Mouse (Mus musculus) liver, postnatal 0 days (tissue): ENCODE measurements around the gene Cyp8b1. TPM values are rescaled to one million over a fixed set of nuclear protein-coding genes. Genes with fewer than 3 reads are reported as not detected.
A peak's percentile ranks its signal among the peaks of the same experiment; 100 is the strongest.

Source experiments
- ATAC-seq: fragments of 200-750 bp; cut with Nextera tagmentation; 2 replicates; pipeline ENCODE4 v1.8.0; 2017; ENCODE audit warnings: mild to moderate bottlenecking, moderate library complexity
- DNase-seq: peaks from one replicate; pipeline ENCODE4 v3.0.0-alpha.2; 2016
- H3K27ac ChIP-seq: fragments of 300-500 bp; sonication (generic); 2 replicates; pipeline ENCODE4 v1.5.1; 2014; ENCODE audit warnings: antibody characterized with exemption, moderate library complexity, mild to moderate bottlenecking, low read depth
- H3K27me3 ChIP-seq: fragments of 300-500 bp; sonication (generic); 2 replicates; pipeline ENCODE4 v1.6.1; 2014; ENCODE audit warnings: low read length, control low read depth, mixed read lengths; ENCODE audit not compliant: insufficient read depth
- H3K36me3 ChIP-seq: fragments of 300-500 bp; sonication (generic); replicated peaks from 2 replicates; pipeline ENCODE4 v1.6.1; 2014; ENCODE audit warnings: mild to moderate bottlenecking, control low read depth, low read length, moderate library complexity, mixed read lengths; ENCODE audit not compliant: insufficient read depth
- H3K4me1 ChIP-seq: fragments of 300-500 bp; sonication (generic); 2 replicates; pipeline ENCODE4 v1.6.1; 2014; ENCODE audit warnings: antibody characterized with exemption, mild to moderate bottlenecking, control low read depth; ENCODE audit not compliant: insufficient read depth
- H3K4me2 ChIP-seq: fragments of 300-500 bp; sonication (generic); 2 replicates; pipeline ENCODE4 v1.6.1; 2014; ENCODE audit warnings: low read depth, mild to moderate bottlenecking, low read length, moderate library complexity, mixed read lengths
- H3K4me3 ChIP-seq: fragments of 300-500 bp; sonication (generic); 2 replicates; pipeline ENCODE4 v1.5.1; 2014; ENCODE audit warnings: low read depth, low read length
- H3K9ac ChIP-seq: fragments of 300-500 bp; sonication (generic); replicated peaks from 2 replicates; pipeline ENCODE4 v1.6.1; 2014; ENCODE audit warnings: mild to moderate bottlenecking, moderate library complexity
- H3K9me3 ChIP-seq: fragments of 300-500 bp; sonication (generic); 2 replicates; pipeline ENCODE4 v1.6.1; 2016; ENCODE audit warnings: mild to moderate bottlenecking, control low read depth, low read length, mixed read lengths
- CTCF ChIP-seq: sonication (generic); IDR thresholded peaks from 2 replicates; pipeline ENCODE4 v1.5.1; 2016; ENCODE audit warnings: antibody characterized with exemption, low read depth
- EP300 ChIP-seq: IDR thresholded peaks from 2 replicates; pipeline ENCODE4 v1.6.1; 2016; ENCODE audit warnings: antibody characterized with exemption, low read depth, mild to moderate bottlenecking
- WGBS: fragments of 180-500 bp; shearing (Covaris S2); extraction: QIAGEN DNeasy Blood & Tissue Kit; methylation state at CpG from one replicate; pipeline ENCODE4 v1.1.7; 2014; ENCODE audit not compliant: insufficient replicate concordance; 5-methylcytosine and 5-hydroxymethylcytosine counted together
- polyA plus RNA-seq: library from polyadenylated mRNA; unstranded; fragments of >200 nt; fragmentation: Nextera tagmentation; extraction: Ambion mirVana; gene quantifications from 2 replicates; pipeline ENCODE4 v1.2.1, GENCODE M21; 2015

Gene Cyp8b1
- polyA plus RNA-seq, 1 experiment from 2014 or later = 144 TPM

- WGBS = 80% methylated on average over 12 of the region's 12 CpGs
- Histone ChIP-seq H3K9ac (no peak overlapping the region), H3K4me3 (no peak overlapping the region), H3K27me3 (no peaks in the 10 kb centered on the region), H3K4me2 (no peak overlapping the region), H3K36me3 (no peaks in the 10 kb centered on the region), H3K27ac (no peak overlapping the region), H3K4me1 (peaks cover 23% of the 10 kb centered on the region), H3K9me3 (no peaks in the 10 kb centered on the region)
- no peak for DNase-seq
- ATAC-seq = no peak
- TF ChIP-seq EP300 (no peak), CTCF (no peak)
Measured at GRCm38 (mm10) chr9:121892057-121892687, 23.9 kb downstream of the Cyp8b1 start.

- no peaks in the 10 kb centered on the region for H3K36me3 ChIP-seq
- peaks cover 19% of the 10 kb centered on the region for H3K4me1 ChIP-seq
- 72% methylated on average over 9 of the region's 9 CpGs for WGBS
- no peak overlapping the region for H3K27ac ChIP-seq
- ATAC-seq (no peak), DNase-seq (no peak)
- no peak overlapping the region for H3K4me2 ChIP-seq
- no peak overlapping the region for H3K4me3 ChIP-seq
- no peaks in the 10 kb centered on the region for H3K9me3 ChIP-seq
- no peak overlapping the region for H3K9ac ChIP-seq
- no peaks in the 10 kb centered on the region for H3K27me3 ChIP-seq
- no peak for TF ChIP-seq CTCF
- TF ChIP-seq EP300 = no peak
Measured at GRCm38 (mm10) chr9:121891301-121891700, 24.8 kb downstream of the Cyp8b1 start.

- peak; percentile 71 for ATAC-seq
Measured at GRCm38 (mm10) chr9:121890441-121890941, 25.6 kb downstream of the Cyp8b1 start.

GRCm38 (mm10) chr9:121889927-121890440, 26.1 kb downstream of the Cyp8b1 start:
- Histone ChIP-seq H3K36me3 (no peaks in the 10 kb centered on the region), H3K9ac (no peak overlapping the region), H3K4me3 (no peak overlapping the region), H3K27ac (peak overlapping the region; percentile 89), H3K4me2 (no peak overlapping the region), H3K27me3 (no peaks in the 10 kb centered on the region), H3K4me1 (peaks cover 15% of the 10 kb centered on the region), H3K9me3 (no peaks in the 10 kb centered on the region)
- peak; percentile 90 for ATAC-seq
- TF ChIP-seq CTCF (no peak), EP300 (no peak)
- DNase-seq = no peak
- WGBS = 48% methylated on average over 4 of the region's 4 CpGs

More at GRCm38 (mm10) chr9:121890441-121890941, 25.6 kb downstream of the Cyp8b1 start:
- Histone ChIP-seq H3K9ac (no peak overlapping the region), H3K9me3 (no peaks in the 10 kb centered on the region), H3K4me2 (no peak overlapping the region), H3K27ac (peak overlapping the region; percentile 89), H3K4me1 (peaks cover 15% of the 10 kb centered on the region), H3K36me3 (no peaks in the 10 kb centered on the region), H3K4me3 (no peak overlapping the region), H3K27me3 (no peaks in the 10 kb centered on the region)
- TF ChIP-seq EP300 = no peak
- TF ChIP-seq CTCF = no peak
- DNase-seq = peak; percentile 60
- 29% methylated on average over 18 of the region's 18 CpGs for WGBS

GRCm38 (mm10) chr9:121882015-121882457, 34.1 kb downstream of the Cyp8b1 start:
- peak overlapping the region; percentile 63 for H3K27ac ChIP-seq
- peak; percentile 79 for ATAC-seq

GRCm38 (mm10) chr9:121881301-121881700, 34.8 kb downstream of the Cyp8b1 start:
- ATAC-seq (no peak), DNase-seq (no peak)
- H3K9me3 ChIP-seq = no peaks in the 10 kb centered on the region
- peaks cover 5% of the 10 kb centered on the region; the same call in 1 of the 2 replicates for H3K4me1 ChIP-seq
- no peak overlapping the region for H3K4me2 ChIP-seq
- H3K36me3 ChIP-seq = no peaks in the 10 kb centered on the region
- peak overlapping the region; percentile 63 for H3K27ac ChIP-seq
- WGBS = 58% methylated on average over 6 of the region's 6 CpGs
- H3K27me3 ChIP-seq = no peaks in the 10 kb centered on the region
- H3K4me3 ChIP-seq = no peak overlapping the region
- no peak for TF ChIP-seq EP300
- TF ChIP-seq CTCF = peak; percentile 38
- no peak overlapping the region for H3K9ac ChIP-seq

More at GRCm38 (mm10) chr9:121882015-121882457, 34.1 kb downstream of the Cyp8b1 start:
- Histone ChIP-seq H3K4me3 (no peak overlapping the region), H3K9ac (no peak overlapping the region), H3K36me3 (no peaks in the 10 kb centered on the region), H3K27me3 (no peaks in the 10 kb centered on the region), H3K4me1 (peaks cover 5% of the 10 kb centered on the region; the same call in 1 of the 2 replicates), H3K4me2 (no peak overlapping the region), H3K9me3 (no peaks in the 10 kb centered on the region)
- whole genome bisulfite sequencing = 27% methylated on average over 7 of the region's 7 CpGs
- TF ChIP-seq EP300 (no peak; the same call in 1 of the 2 replicates), CTCF (no peak)
- DNase-seq = no peak
